Mouse (Mus musculus) lung, postnatal 0 days (tissue): Measurements from ENCODE around the gene Bicdl2. TPM values are rescaled to one million over a fixed set of nuclear protein-coding genes. Genes with fewer than 3 reads are reported as not detected.

Experiments used
- ATAC-seq: fragments of 200-750 bp; cut with Nextera tagmentation; 2 replicates; pipeline ENCODE4 v1.8.0; 2017; ENCODE audit warnings: moderate library complexity
- DNase-seq: peaks from one replicate; pipeline ENCODE4 v3.0.0-alpha.2; 2016; ENCODE audit warnings: low spot score
- H3K27ac ChIP-seq: fragments of 300-500 bp; sonication (generic); 2 replicates; pipeline ENCODE4 v1.5.1; 2014; ENCODE audit warnings: antibody characterized with exemption, mild to moderate bottlenecking, low read length, mixed read lengths
- H3K27me3 ChIP-seq: fragments of 300-500 bp; sonication (generic); replicated peaks from 2 replicates; pipeline ENCODE4 v1.6.1; 2014; ENCODE audit warnings: low read length, mixed read lengths; ENCODE audit not compliant: insufficient read depth
- H3K36me3 ChIP-seq: fragments of 300-500 bp; sonication (generic); 2 replicates; pipeline ENCODE4 v1.6.1; 2014; ENCODE audit warnings: low read length, mixed read lengths; ENCODE audit not compliant: insufficient read depth
- H3K4me1 ChIP-seq: fragments of 300-500 bp; sonication (generic); 2 replicates; pipeline ENCODE4 v1.6.1; 2014; ENCODE audit warnings: antibody characterized with exemption, low read depth, low read length, mixed read lengths; ENCODE audit not compliant: insufficient read depth
- H3K4me2 ChIP-seq: fragments of 300-500 bp; sonication (generic); replicated peaks from 2 replicates; pipeline ENCODE4 v1.6.1; 2014; ENCODE audit warnings: low read depth, mild to moderate bottlenecking, low read length, moderate library complexity, mixed read lengths
- H3K4me3 ChIP-seq: fragments of 300-500 bp; sonication (generic); 2 replicates; pipeline ENCODE4 v1.5.1; 2014; ENCODE audit warnings: low read depth, low read length
- H3K9ac ChIP-seq: fragments of 300-500 bp; sonication (generic); replicated peaks from 2 replicates; pipeline ENCODE4 v1.6.1; 2014; ENCODE audit warnings: low read depth, mild to moderate bottlenecking
- H3K9me3 ChIP-seq: fragments of 300-500 bp; sonication (generic); 2 replicates; pipeline ENCODE4 v1.6.1; 2016; ENCODE audit warnings: low read length, mixed read lengths
- CTCF ChIP-seq: IDR thresholded peaks from 2 replicates; pipeline ENCODE4 v1.5.1; 2016; ENCODE audit warnings: antibody characterized with exemption, mild to moderate bottlenecking
- EP300 ChIP-seq: IDR thresholded peaks from 2 replicates; pipeline ENCODE4 v1.6.1; 2016; ENCODE audit warnings: antibody characterized with exemption, mild to moderate bottlenecking, control low read depth
- WGBS: fragments of 180-500 bp; shearing (Covaris S2); extraction: QIAGEN DNeasy Blood & Tissue Kit; methylation state at CpG from one replicate; pipeline ENCODE4 v1.1.7; 2014; 5-methylcytosine and 5-hydroxymethylcytosine counted together
- polyA plus RNA-seq: library from polyadenylated mRNA; unstranded; fragments of >200 nt; fragmentation: Nextera tagmentation; extraction: Ambion mirVana; gene quantifications from 2 replicates; pipeline ENCODE4 v1.2.1, GENCODE M21; 2015

Gene Bicdl2
- polyA plus RNA-seq, 1 experiment from 2014 or later = 7.1 TPM

GRCm38 (mm10) chr17:23675564-23676281, 15.4 kb downstream of the Bicdl2 start:
- Histone ChIP-seq H3K4me2 (peak overlapping the region; percentile 80), H3K4me1 (peaks cover 20% of the 10 kb centered on the region; the same call in 1 of the 2 replicates), H3K4me3 (peak overlapping the region; percentile 65), H3K9ac (no peak overlapping the region; the same call in 1 of the 2 replicates), H3K27ac (peak overlapping the region; percentile 74), H3K9me3 (no peaks in the 10 kb centered on the region), H3K27me3 (no peaks in the 10 kb centered on the region; the same call in 1 of the 2 replicates), H3K36me3 (no peaks in the 10 kb centered on the region)
- DNase-seq (peak; percentile 70), ATAC-seq (no peak)
- WGBS = 19% methylated on average over 15 of the region's 15 CpGs
- TF ChIP-seq EP300 (no peak), CTCF (peak; percentile 36)

- under 1% methylated on average over 30 of the region's 37 CpGs for WGBS
- peak; percentile 55 for DNase-seq
- TF ChIP-seq EP300 (no peak), CTCF (no peak)
- H3K4me2 ChIP-seq = peak overlapping the region; percentile 65
- H3K36me3 ChIP-seq = no peaks in the 10 kb centered on the region
- peak; percentile 18 for ATAC-seq
- peak overlapping the region; percentile 61 for H3K9ac ChIP-seq
- peaks cover 20% of the 10 kb centered on the region; the same call in 1 of the 2 replicates for H3K4me1 ChIP-seq
- H3K27me3 ChIP-seq = peaks cover 6% of the 10 kb centered on the region; the same call in 1 of the 2 replicates
- no peaks in the 10 kb centered on the region for H3K9me3 ChIP-seq
- peak overlapping the region; percentile 79 for H3K27ac ChIP-seq
- H3K4me3 ChIP-seq = peak overlapping the region; percentile 65
Measured at GRCm38 (mm10) chr17:23676473-23677031, 16.2 kb downstream of the Bicdl2 start.

GRCm38 (mm10) chr17:23677236-23677679, 17.0 kb downstream of the Bicdl2 start, which contains the start of gene Tnfrsf12a:
Gene Tnfrsf12a (minus strand): TSS chr17:23677468.
- peak within 1 kb of the TSS; percentile 65 for H3K4me3 ChIP-seq
- H3K27me3 ChIP-seq = peaks cover 6% of the 10 kb centered on the region; the same call in 1 of the 2 replicates
- ATAC-seq (peak; percentile 54), DNase-seq (peak; percentile 90)
- TF ChIP-seq EP300 (no peak), CTCF (no peak)
- H3K36me3 ChIP-seq = no peaks in the 10 kb centered on the region
- peak within 1 kb of the TSS; percentile 65 for H3K4me2 ChIP-seq
- under 1% methylated on average over 34 of the region's 34 CpGs for WGBS
- no peaks in the 10 kb centered on the region for H3K9me3 ChIP-seq
- peak within 1 kb of the TSS; percentile 61 for H3K9ac ChIP-seq
- peak within 1 kb of the TSS; percentile 79 for H3K27ac ChIP-seq
- peaks cover 20% of the 10 kb centered on the region; the same call in 1 of the 2 replicates for H3K4me1 ChIP-seq

- ATAC-seq = no peak
- no peak within 1 kb of the TSS for H3K27ac ChIP-seq
- peaks cover 16% of the 10 kb centered on the region; the same call in 1 of the 2 replicates for H3K4me1 ChIP-seq
- H3K9ac ChIP-seq = no peak within 1 kb of the TSS
- peak within 1 kb of the TSS; percentile 25 for H3K4me3 ChIP-seq
- no peak for DNase-seq
- H3K4me2 ChIP-seq = peak within 1 kb of the TSS; percentile 54
- H3K36me3 ChIP-seq = no peaks in the 10 kb centered on the region
- peaks cover 14% of the 10 kb centered on the region; the same call in 1 of the 2 replicates for H3K27me3 ChIP-seq
- TF ChIP-seq CTCF (no peak), EP300 (no peak)
- H3K9me3 ChIP-seq = no peaks in the 10 kb centered on the region
- 6% methylated on average over 34 of the region's 38 CpGs for WGBS
Measured at GRCm38 (mm10) chr17:23679127-23679835, 19.0 kb downstream of the Bicdl2 start, which contains the start of gene Cldn6. Gene Cldn6 (plus strand): TSS chr17:23679249.

- peaks cover 7% of the 10 kb centered on the region; the same call in 1 of the 2 replicates for H3K4me1 ChIP-seq
- DNase-seq (no peak), ATAC-seq (no peak)
- H3K27me3 ChIP-seq = peaks cover 14% of the 10 kb centered on the region; the same call in 1 of the 2 replicates
- H3K4me3 ChIP-seq = no peak overlapping the region
- H3K4me2 ChIP-seq = no peak overlapping the region
- H3K27ac ChIP-seq = no peak overlapping the region
- no peak overlapping the region for H3K9ac ChIP-seq
- WGBS = 41% methylated on average over 9 of the region's 9 CpGs
- TF ChIP-seq EP300 = no peak
- TF ChIP-seq CTCF = no peak
- no peaks in the 10 kb centered on the region for H3K36me3 ChIP-seq
- H3K9me3 ChIP-seq = no peaks in the 10 kb centered on the region
Measured at GRCm38 (mm10) chr17:23680336-23680735, 20.0 kb downstream of the Bicdl2 start.
